Mouse (Mus musculus): ENCODE results near the gene Cfap73.

DNA sequence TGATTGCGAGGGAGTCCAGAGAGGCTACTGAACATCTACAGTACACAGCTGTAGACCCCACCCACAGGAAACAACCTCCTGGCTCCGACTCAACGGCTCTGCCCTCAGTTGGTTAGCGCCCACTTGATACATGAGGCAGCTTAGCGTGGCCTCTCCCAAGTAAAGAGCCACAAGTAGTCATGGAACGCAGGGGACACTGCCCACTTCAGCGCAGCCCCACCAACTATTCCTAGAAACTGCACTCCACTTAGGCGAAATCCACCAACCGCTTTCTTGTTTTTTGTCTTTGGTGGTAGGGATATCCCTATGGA lies 46.5 kb downstream of the Cfap73 start:
- TF ChIP-seq EP300 (IDR thresholded peaks at IDR 0.05; ENCODE audit: low read length) (no peak), CTCF (conservative IDR thresholded peaks at IDR 0.05 in 1 of 2, IDR thresholded peaks at IDR 0.05 in 1 of 2; ENCODE audit: low read depth in 2 of 2, low read length in 2 of 2) (no peak), ZKSCAN1 (IDR thresholded peaks at IDR 0.05; ENCODE audit: borderline replicate concordance, low read depth, low read length) (no peak), SMC3 (IDR thresholded peaks at IDR 0.05; ENCODE audit: low read depth, low read length) (no peak), RAD21 (IDR thresholded peaks at IDR 0.05; ENCODE audit: low read depth, low read length) (no peak), RCOR1 (conservative IDR thresholded peaks at IDR 0.05; ENCODE audit: low read depth, low read length) (no peak)

Measured in CH12.LX (cell line).